Mouse (Mus musculus): Measurements from ENCODE around the gene Lrfn5. TPM values are rescaled to one million over a fixed set of nuclear protein-coding genes. Genes with fewer than 3 reads are reported as not detected.

The Lrfn5 gene
- polyA plus RNA-seq (2015; fragmentation: Nextera tagmentation; extraction: Ambion mirVana): 0.28 and 0.38 TPM in 2 replicates

GRCm38 (mm10) chr12:61522829-61523370, at the start of gene Lrfn5:
TSS of gene Lrfn5 (plus strand) at chr12:61523150.
- peak; percentile 68 for ATAC-seq (ENCODE audit: extremely low read depth, insufficient number of reproducible peaks, low FRiP score, low TSS enrichment)
- no peak within 1 kb of the TSS for H3K27ac ChIP-seq (replicated peaks)
- H3K27me3 ChIP-seq (replicated peaks): peaks cover 59% of the 10 kb centered on the region
- H3K9ac ChIP-seq: peak within 1 kb of the TSS; percentile 79
- WGBS: 1% methylated on average over 43 of the region's 50 CpGs
- peaks cover 26% of the 10 kb centered on the region for H3K4me1 ChIP-seq
- peak within 1 kb of the TSS; percentile 92 for H3K4me2 ChIP-seq
- peak within 1 kb of the TSS; percentile 67 for H3K4me3 ChIP-seq
- no peaks in the 10 kb centered on the region for H3K36me3 ChIP-seq
- H3K9me3 ChIP-seq: no peaks in the 10 kb centered on the region

GRCm38 (mm10) chr12:61521501-61522147, 1.3 kb upstream of the Lrfn5 start:
- Histone ChIP-seq H3K4me3 (peak overlapping the region; percentile 31), H3K27me3 (replicated peaks) (peaks cover 58% of the 10 kb centered on the region)
- WGBS: 3% methylated on average over 20 of the region's 20 CpGs

GRCm38 (mm10) chr12:61522148-61522828, 662 bp upstream of the Lrfn5 start:
- H3K4me1 ChIP-seq: peaks cover 26% of the 10 kb centered on the region
- peak overlapping the region; percentile 79 for H3K9ac ChIP-seq
- no peak for ATAC-seq (ENCODE audit: extremely low read depth, insufficient number of reproducible peaks, low FRiP score, low TSS enrichment)

More at GRCm38 (mm10) chr12:61521501-61522147, 1.3 kb upstream of the Lrfn5 start:
- Histone ChIP-seq H3K9me3 (no peaks in the 10 kb centered on the region), H3K36me3 (no peaks in the 10 kb centered on the region), H3K27ac (replicated peaks) (no peak overlapping the region), H3K4me1 (peaks cover 26% of the 10 kb centered on the region), H3K4me2 (peak overlapping the region; percentile 92), H3K9ac (peak overlapping the region; percentile 40; the same call in 1 of the 2 replicates)
- no peak for ATAC-seq (ENCODE audit: extremely low read depth, insufficient number of reproducible peaks, low FRiP score, low TSS enrichment)

GRCm38 (mm10) chr12:61523631-61524182, 757 bp downstream of the Lrfn5 start:
- Histone ChIP-seq H3K27me3 (replicated peaks) (peaks cover 59% of the 10 kb centered on the region), H3K27ac (replicated peaks) (no peak overlapping the region), H3K9me3 (no peaks in the 10 kb centered on the region), H3K4me1 (peaks cover 26% of the 10 kb centered on the region), H3K4me2 (peak overlapping the region; percentile 92), H3K36me3 (no peaks in the 10 kb centered on the region), H3K4me3 (peak overlapping the region; percentile 67), H3K9ac (peak overlapping the region; percentile 79)
- 4% methylated on average over 16 of the region's 16 CpGs for WGBS
- ATAC-seq (ENCODE audit: extremely low read depth, insufficient number of reproducible peaks, low FRiP score, low TSS enrichment): no peak

More at GRCm38 (mm10) chr12:61522148-61522828, 662 bp upstream of the Lrfn5 start:
- Histone ChIP-seq H3K27ac (replicated peaks) (no peak overlapping the region), H3K36me3 (no peaks in the 10 kb centered on the region), H3K9me3 (no peaks in the 10 kb centered on the region), H3K4me2 (peak overlapping the region; percentile 92), H3K27me3 (replicated peaks) (peaks cover 59% of the 10 kb centered on the region), H3K4me3 (peak overlapping the region; percentile 67)
- 4% methylated on average over 6 of the region's 6 CpGs for WGBS

- Histone ChIP-seq H3K27ac (replicated peaks) (no peak overlapping the region), H3K27me3 (replicated peaks) (peaks cover 59% of the 10 kb centered on the region), H3K36me3 (no peaks in the 10 kb centered on the region), H3K4me3 (peak overlapping the region; percentile 67), H3K9me3 (no peaks in the 10 kb centered on the region), H3K9ac (peak overlapping the region; percentile 3), H3K4me2 (peak overlapping the region; percentile 92), H3K4me1 (peaks cover 26% of the 10 kb centered on the region)
- WGBS: under 1% methylated on average over 33 of the region's 33 CpGs
- ATAC-seq (ENCODE audit: extremely low read depth, insufficient number of reproducible peaks, low FRiP score, low TSS enrichment): no peak
Observed at GRCm38 (mm10) chr12:61524183-61524651, 1.3 kb downstream of the Lrfn5 start.

GRCm38 (mm10) chr12:61526199-61526598, 3.2 kb downstream of the Lrfn5 start:
- no peak overlapping the region for H3K27ac ChIP-seq (replicated peaks)
- peak overlapping the region; percentile 6; the same call in 1 of the 2 replicates for H3K4me3 ChIP-seq
- no peak for ATAC-seq (ENCODE audit: extremely low read depth, insufficient number of reproducible peaks, low FRiP score, low TSS enrichment)
- 1% methylated on average over 9 of the region's 9 CpGs for WGBS
- no peak overlapping the region for H3K9ac ChIP-seq
- H3K4me2 ChIP-seq: peak overlapping the region; percentile 37
- no peaks in the 10 kb centered on the region for H3K36me3 ChIP-seq
- peaks cover 50% of the 10 kb centered on the region for H3K27me3 ChIP-seq (replicated peaks)
- no peaks in the 10 kb centered on the region for H3K9me3 ChIP-seq
- H3K4me1 ChIP-seq: peaks cover 25% of the 10 kb centered on the region

- Histone ChIP-seq H3K27ac (replicated peaks) (no peak overlapping the region), H3K9me3 (no peaks in the 10 kb centered on the region), H3K27me3 (replicated peaks) (no peaks in the 10 kb centered on the region), H3K4me1 (no peaks in the 10 kb centered on the region), H3K4me2 (no peak overlapping the region), H3K9ac (no peak overlapping the region), H3K4me3 (no peak overlapping the region), H3K36me3 (no peaks in the 10 kb centered on the region)
- ATAC-seq (ENCODE audit: extremely low read depth, insufficient number of reproducible peaks, low FRiP score, low TSS enrichment): no peak
- WGBS: 52% methylated on average over 5 of the region's 5 CpGs
Observed at GRCm38 (mm10) chr12:61579949-61580348, 57.0 kb downstream of the Lrfn5 start.

GRCm38 (mm10) chr12:61600305-61600704, 77.4 kb downstream of the Lrfn5 start:
- no peak overlapping the region for H3K4me2 ChIP-seq
- ATAC-seq (ENCODE audit: extremely low read depth, insufficient number of reproducible peaks, low FRiP score, low TSS enrichment): no peak
- H3K4me1 ChIP-seq: no peaks in the 10 kb centered on the region
- no peak overlapping the region for H3K9ac ChIP-seq
- H3K4me3 ChIP-seq: no peak overlapping the region
- no peaks in the 10 kb centered on the region for H3K9me3 ChIP-seq
- no peaks in the 10 kb centered on the region for H3K27me3 ChIP-seq (replicated peaks)
- H3K36me3 ChIP-seq: no peaks in the 10 kb centered on the region
- no peak overlapping the region for H3K27ac ChIP-seq (replicated peaks)

GRCm38 (mm10) chr12:61607871-61608270, 84.9 kb downstream of the Lrfn5 start:
- ATAC-seq (ENCODE audit: extremely low read depth, insufficient number of reproducible peaks, low FRiP score, low TSS enrichment): no peak
- Histone ChIP-seq H3K9ac (no peak overlapping the region), H3K4me2 (no peak overlapping the region), H3K27me3 (replicated peaks) (no peaks in the 10 kb centered on the region), H3K27ac (replicated peaks) (no peak overlapping the region), H3K9me3 (no peaks in the 10 kb centered on the region), H3K4me1 (no peaks in the 10 kb centered on the region), H3K4me3 (no peak overlapping the region), H3K36me3 (no peaks in the 10 kb centered on the region)
- 80% methylated on average over 3 of the region's 3 CpGs for WGBS

GRCm38 (mm10) chr12:61610081-61610480, 87.1 kb downstream of the Lrfn5 start:
- no peak for ATAC-seq (ENCODE audit: extremely low read depth, insufficient number of reproducible peaks, low FRiP score, low TSS enrichment)
- Histone ChIP-seq H3K9me3 (no peaks in the 10 kb centered on the region), H3K27me3 (replicated peaks) (no peaks in the 10 kb centered on the region), H3K4me3 (no peak overlapping the region), H3K36me3 (no peaks in the 10 kb centered on the region), H3K4me1 (no peaks in the 10 kb centered on the region), H3K4me2 (no peak overlapping the region), H3K27ac (replicated peaks) (no peak overlapping the region), H3K9ac (no peak overlapping the region)
- WGBS: 67% methylated on average over 1 of the region's 1 CpGs

GRCm38 (mm10) chr12:61624532-61624931, 101.6 kb downstream of the Lrfn5 start:
- no peaks in the 10 kb centered on the region for H3K4me1 ChIP-seq
- no peaks in the 10 kb centered on the region for H3K36me3 ChIP-seq
- no peak overlapping the region for H3K27ac ChIP-seq (replicated peaks)
- H3K9me3 ChIP-seq: no peaks in the 10 kb centered on the region
- no peaks in the 10 kb centered on the region for H3K27me3 ChIP-seq (replicated peaks)
- no peak overlapping the region for H3K4me3 ChIP-seq
- no peak overlapping the region for H3K9ac ChIP-seq
- no peak for ATAC-seq (ENCODE audit: extremely low read depth, insufficient number of reproducible peaks, low FRiP score, low TSS enrichment)
- no peak overlapping the region for H3K4me2 ChIP-seq

All from heart, embryonic 13.5 days (tissue).